Mouse (Mus musculus) liver, embryonic 14.5 days (tissue): ENCODE results near the gene Copz2. TPM values are rescaled to one million over a fixed set of nuclear protein-coding genes. Genes with fewer than 3 reads are reported as not detected.
A peak's percentile ranks its signal among the peaks of the same experiment; 100 is the strongest.

Experiments
- ATAC-seq: fragments of 200-750 bp; cut with Nextera tagmentation; 2 replicates; pipeline ENCODE4 v1.8.0; 2017; ENCODE audit warnings: moderate number of reproducible peaks, mild to moderate bottlenecking, moderate library complexity; ENCODE audit not compliant: insufficient read depth
- DNase-seq, 3 experiments: peaks; one replicate each; pipeline ENCODE4 v3.0.0-alpha.2; 2012 to 2013; ENCODE audit warnings: low read depth in 3 of 3, low spot score in 3 of 3
- H3K27ac ChIP-seq: fragments of 300-500 bp; sonication (generic); 2 replicates; pipeline ENCODE4 v1.5.1; 2014; ENCODE audit warnings: moderate library complexity, mild to moderate bottlenecking, control low read depth, inconsistent platforms
- H3K27me3 ChIP-seq: fragments of 300-500 bp; sonication (generic); 2 replicates; pipeline ENCODE4 v1.6.1; 2014; ENCODE audit warnings: mild to moderate bottlenecking, low read length, moderate library complexity; ENCODE audit not compliant: control insufficient read depth, insufficient read depth
- H3K36me3 ChIP-seq: fragments of 300-500 bp; sonication (generic); replicated peaks from 2 replicates; pipeline ENCODE4 v1.6.1; 2014; ENCODE audit warnings: low read depth; ENCODE audit not compliant: control insufficient read depth, insufficient read depth
- H3K4me1 ChIP-seq, 2 experiments: fragments of 200-500 bp in 1 of 2; fragments of 300-500 bp in 1 of 2; sonication (generic) in 1 of 2; replicated peaks; 2 replicates each; pipeline ENCODE4 v1.6.1; 2012 to 2014; ENCODE audit warnings: antibody characterized with exemption in 1 of 2, inconsistent platforms in 1 of 2, low read length in 1 of 2; ENCODE audit not compliant: control insufficient read depth in 2 of 2, insufficient read depth in 2 of 2
- H3K4me2 ChIP-seq: fragments of 300-500 bp; sonication (generic); 2 replicates; pipeline ENCODE4 v1.6.1; 2014; ENCODE audit warnings: low read depth, mild to moderate bottlenecking, control low read depth, moderate library complexity
- H3K4me3 ChIP-seq, 2 experiments: fragments of 200-500 bp in 1 of 2; fragments of 300-500 bp in 1 of 2; sonication (generic) in 1 of 2; 2 replicates each; pipeline ENCODE4 v1.5.1; 2012 to 2014; ENCODE audit warnings: low read depth in 2 of 2, low read length in 2 of 2, mild to moderate bottlenecking in 2 of 2, control low read depth in 1 of 2, inconsistent platforms in 1 of 2, moderate library complexity in 1 of 2; ENCODE audit not compliant: insufficient read depth in 1 of 2
- H3K9ac ChIP-seq: fragments of 300-500 bp; sonication (generic); replicated peaks from 2 replicates; pipeline ENCODE4 v1.6.1; 2014; ENCODE audit warnings: mild to moderate bottlenecking, control low read depth, moderate library complexity
- H3K9me3 ChIP-seq: fragments of 300-500 bp; sonication (generic); 2 replicates; pipeline ENCODE4 v1.6.1; 2016; ENCODE audit warnings: low read length, mixed read lengths; ENCODE audit not compliant: control insufficient read depth
- CTCF ChIP-seq: IDR thresholded peaks from 2 replicates; pipeline ENCODE4 v1.5.1; 2016; ENCODE audit warnings: antibody characterized with exemption, low read depth, control low read depth
- EP300 ChIP-seq: IDR thresholded peaks from 2 replicates; pipeline ENCODE4 v1.6.1; 2016; ENCODE audit warnings: antibody characterized with exemption, low read depth
- WGBS: fragments of 180-500 bp; shearing (Covaris S2); extraction: QIAGEN DNeasy Blood & Tissue Kit; methylation state at CpG from one replicate; pipeline ENCODE4 v1.1.7; 2014; ENCODE audit not compliant: insufficient replicate concordance; 5-methylcytosine and 5-hydroxymethylcytosine counted together
- polyA plus RNA-seq, 2 experiments: library from polyadenylated mRNA; depleted of rRNA in 1 of 2; stranded (reverse) in 1 of 2; unstranded in 1 of 2; fragments of >200 nt; fragmentation: Nextera tagmentation in 1 of 2; extraction: Ambion mirVana in 1 of 2; gene quantifications; 2 replicates each; pipeline versions ENCODE4 v1.2.1 to v1.2.3; 2012 to 2014

The Copz2 gene
- polyA plus RNA-seq, 2 experiments: 8.7 to 18.8 TPM

DNA sequence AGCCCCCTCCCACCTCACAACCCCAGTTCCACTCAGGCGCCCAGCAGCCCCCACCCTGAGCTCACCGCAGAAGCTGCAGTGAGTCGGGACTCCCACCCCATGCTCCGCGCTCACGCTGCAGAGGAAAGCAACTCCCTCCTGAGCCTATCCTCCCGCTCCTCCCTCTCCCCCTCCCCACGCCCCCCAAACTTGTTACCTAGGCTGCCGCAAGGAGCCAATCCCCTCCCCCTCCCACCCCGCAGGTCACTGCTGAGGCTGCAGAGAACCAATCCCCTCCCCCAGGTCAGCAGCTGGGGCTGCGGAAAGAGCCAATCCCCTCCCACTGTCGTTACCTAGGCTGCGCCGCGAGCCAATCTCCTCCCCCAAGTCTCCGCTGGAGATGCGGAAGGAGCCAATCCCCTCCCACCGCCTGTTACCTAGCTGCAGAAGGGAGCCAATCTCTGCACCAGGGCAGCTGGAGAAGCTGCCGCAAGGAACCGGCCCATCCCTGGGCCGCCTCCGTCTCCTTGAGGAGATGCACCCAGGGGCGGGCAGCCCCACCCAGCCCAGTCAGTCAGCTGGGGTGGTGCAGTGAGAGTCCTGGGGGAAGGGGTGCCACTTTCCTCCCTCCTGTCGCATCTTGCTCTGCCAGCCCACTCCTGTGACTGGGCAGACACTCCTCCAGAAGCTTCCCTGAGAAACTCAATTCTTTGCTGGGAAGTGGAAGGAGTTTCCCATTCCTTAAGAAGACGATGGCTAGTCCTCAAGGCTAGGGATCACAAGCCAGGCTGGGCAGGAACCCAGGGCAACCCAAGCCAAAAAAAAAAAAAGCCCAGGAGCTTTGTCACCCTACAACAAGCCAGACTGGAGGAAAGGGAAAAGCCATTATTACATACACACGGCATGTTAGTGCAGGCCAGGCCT lies 25.5 kb upstream of the Copz2 start:
- H3K36me3 ChIP-seq: peaks cover 45% of the 10 kb centered on the region
- peak overlapping the region; percentile 65 for H3K4me2 ChIP-seq
- ATAC-seq: peak; percentile 87
- peak overlapping the region; percentile 25 to 48 for H3K4me3 ChIP-seq
- no peaks in the 10 kb centered on the region for H3K27me3 ChIP-seq
- 2% methylated on average over 25 of the region's 26 CpGs for WGBS
- TF ChIP-seq EP300 (no peak), CTCF (no peak)
- H3K4me1 ChIP-seq: peaks cover 20 to 22% of the 10 kb centered on the region in 2 experiments
- no peaks in the 10 kb centered on the region for H3K9me3 ChIP-seq
- peak overlapping the region; percentile 15 for H3K9ac ChIP-seq
- peak; percentile 66 to 78 (median 70) for DNase-seq
- no peak overlapping the region for H3K27ac ChIP-seq

DNA sequence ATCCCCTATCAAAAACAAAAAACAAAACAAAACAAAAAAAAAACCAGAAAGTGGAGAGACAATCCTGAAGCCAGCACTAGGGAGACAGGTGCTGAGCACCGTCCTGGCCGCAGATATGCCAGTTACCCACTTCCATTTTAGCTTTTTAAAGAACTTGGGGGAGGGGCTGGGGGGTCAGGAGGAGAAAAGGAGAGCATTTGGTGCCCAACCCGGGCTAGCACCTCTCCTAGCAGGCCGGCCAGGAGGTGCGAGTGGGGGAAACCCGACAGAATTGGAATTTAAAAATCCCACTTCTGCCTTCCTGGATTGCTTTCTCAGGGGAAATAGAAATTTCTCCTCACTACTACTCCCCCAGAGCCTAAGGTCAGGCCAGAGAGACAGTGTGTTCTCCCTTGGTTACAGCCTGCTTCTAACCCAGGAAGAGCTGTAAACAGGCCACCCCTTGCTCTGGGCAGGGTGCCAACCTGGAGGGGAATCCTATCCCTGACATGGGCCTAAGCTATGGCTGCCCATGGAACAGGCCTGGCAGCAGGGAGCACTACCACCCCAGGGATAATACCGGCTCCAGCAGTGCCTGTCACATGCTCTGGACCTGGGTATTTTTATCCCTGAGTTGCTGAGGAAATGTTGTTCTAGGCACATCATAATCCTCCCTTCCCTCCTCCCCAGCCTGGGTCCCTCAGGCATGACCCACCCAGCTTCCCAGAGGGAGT lies 24.7 kb upstream of the Copz2 start:
- 62% methylated on average over 7 of the region's 7 CpGs for WGBS
- no peaks in the 10 kb centered on the region for H3K9me3 ChIP-seq
- H3K4me1 ChIP-seq: peaks cover 20 to 22% of the 10 kb centered on the region in 2 experiments
- TF ChIP-seq EP300 (no peak), CTCF (no peak)
- H3K4me2 ChIP-seq: peak overlapping the region; percentile 65
- no peak for DNase-seq
- no peaks in the 10 kb centered on the region for H3K27me3 ChIP-seq
- no peak overlapping the region for H3K4me3 ChIP-seq
- H3K9ac ChIP-seq: no peak overlapping the region
- H3K36me3 ChIP-seq: peaks cover 38% of the 10 kb centered on the region
- H3K27ac ChIP-seq: no peak overlapping the region
- ATAC-seq: no peak

- no peak for TF ChIP-seq CTCF
- TF ChIP-seq EP300: no peak
- no peak overlapping the region for H3K27ac ChIP-seq
- DNase-seq: no peak
Observed at GRCm38 (mm10) chr11:96826481-96826880, 23.2 kb upstream of the Copz2 start.

GRCm38 (mm10) chr11:96827062-96827581 lies 22.5 kb upstream of the Copz2 start:
- Histone ChIP-seq H3K27me3 (no peaks in the 10 kb centered on the region), H3K27ac (no peak overlapping the region)

More at GRCm38 (mm10) chr11:96826481-96826880, 23.2 kb upstream of the Copz2 start:
- Histone ChIP-seq H3K4me3 (no peak overlapping the region), H3K36me3 (peaks cover 23% of the 10 kb centered on the region), H3K4me2 (peak overlapping the region; percentile 40), H3K9ac (0 out of 2 replicates have a peak overlapping the region, but pooled peaks have one; percentile 4), H3K27me3 (no peaks in the 10 kb centered on the region), H3K9me3 (no peaks in the 10 kb centered on the region), H3K4me1 (peaks cover 23 to 31% of the 10 kb centered on the region in 2 experiments)
- no peak for ATAC-seq
- WGBS: 67% methylated on average over 2 of the region's 2 CpGs

More at GRCm38 (mm10) chr11:96827062-96827581, 22.5 kb upstream of the Copz2 start:
- DNase-seq (no peak), ATAC-seq (no peak)
- no peaks in the 10 kb centered on the region for H3K9me3 ChIP-seq
- no peak for TF ChIP-seq CTCF
- TF ChIP-seq EP300: no peak
- H3K4me3 ChIP-seq: no peak overlapping the region
- peak overlapping the region; percentile 40; the same call in 1 of the 2 replicates for H3K4me2 ChIP-seq
- no peak overlapping the region for H3K9ac ChIP-seq
- H3K36me3 ChIP-seq: peaks cover 17% of the 10 kb centered on the region
- peaks cover 23 to 32% of the 10 kb centered on the region in 2 experiments for H3K4me1 ChIP-seq
- 84% methylated on average over 12 of the region's 12 CpGs for WGBS
